24 mouse cellular contexts compared by ENCODE assay signal in genomic region chr17:44212960-44213619, GRCm38 (mm10).
"Had no signal": no experiment of that assay in that cellular context is flagged by ENCODE, and none has a peak within 500 bp of the region (broad histone marks: within the 10 kb centered on the region; RNA-seq: fewer than 3 reads in every experiment).

No protein-coding gene starts in this region.

- H3K27ac ChIP-seq: heart, adult 2 months; heart, embryonic 13.5 days; heart, embryonic 15.5 days; hindbrain, embryonic 13.5 days; hindbrain, embryonic 15.5 days; hindbrain, postnatal 0 days; kidney, embryonic 15.5 days; kidney, postnatal 0 days; limb, embryonic 13.5 days had no signal

- H3K4me2 ChIP-seq: heart, embryonic 11.5 days; heart, embryonic 13.5 days; heart, embryonic 15.5 days; hindbrain, embryonic 13.5 days; hindbrain, embryonic 15.5 days; kidney, embryonic 15.5 days; limb, embryonic 13.5 days had no signal

- H3K4me3 ChIP-seq: heart, adult 2 months; heart, embryonic 13.5 days; heart, embryonic 15.5 days; hindbrain, embryonic 13.5 days; hindbrain, embryonic 15.5 days; kidney, embryonic 15.5 days; limb, embryonic 13.5 days had no signal

- H3K9me3 ChIP-seq: heart, embryonic 13.5 days; heart, embryonic 15.5 days; hindbrain, embryonic 13.5 days; hindbrain, embryonic 15.5 days; kidney, embryonic 15.5 days had no signal

- H3K36me3 ChIP-seq: heart, embryonic 13.5 days; heart, embryonic 15.5 days; hindbrain, embryonic 13.5 days; hindbrain, embryonic 15.5 days; kidney, embryonic 15.5 days; limb, embryonic 13.5 days had no signal

- H3K27me3 ChIP-seq: heart, embryonic 13.5 days; heart, embryonic 15.5 days; hindbrain, embryonic 13.5 days; hindbrain, embryonic 15.5 days; kidney, embryonic 15.5 days; limb, embryonic 13.5 days had no signal

- DNase-seq: gastrocnemius, postnatal 14 days; gastrocnemius, postnatal 36 days; heart, adult 2 months; heart, postnatal 14 days; heart, postnatal 36 days; kidney, adult 11 months; kidney, adult 2 months; kidney, adult 9 months; kidney, postnatal 14 days; kidney, postnatal 36 days; layer of hippocampus, adult 9-11 months; layer of hippocampus, postnatal 36 days; left cerebral cortex, postnatal 4 days had no signal

- ATAC-seq: forebrain, embryonic 16.5 days; hindbrain, postnatal 0 days; intestine, embryonic 16.5 days had no signal

- H3K9ac ChIP-seq: heart, embryonic 13.5 days; heart, embryonic 15.5 days; hindbrain, embryonic 13.5 days; hindbrain, embryonic 15.5 days; kidney, embryonic 15.5 days; limb, embryonic 13.5 days had no signal

- H3K4me1 ChIP-seq: hindbrain, embryonic 13.5 days; hindbrain, embryonic 15.5 days; kidney, embryonic 15.5 days; limb, embryonic 13.5 days had no signal
